Mouse (Mus musculus) olfactory bulb, adult 2 months (tissue): ENCODE results near the gene Rasal2. TPM values are rescaled to one million over a fixed set of nuclear protein-coding genes. Genes with fewer than 3 reads are reported as not detected.

Experiments used
- H3K27ac ChIP-seq: fragments of 200-500 bp; 2 replicates; pipeline ENCODE4 v1.5.1; 2012; ENCODE audit warnings: low read depth, low read length; ENCODE audit not compliant: insufficient read depth
- H3K4me1 ChIP-seq: fragments of 200-500 bp; 2 replicates; pipeline ENCODE4 v1.6.1; 2012; ENCODE audit warnings: low read length; ENCODE audit not compliant: control insufficient read depth, insufficient read depth
- H3K4me3 ChIP-seq: fragments of 200-500 bp; 2 replicates; pipeline ENCODE4 v1.5.1; 2012; ENCODE audit warnings: mild to moderate bottlenecking, low read depth, low read length, moderate library complexity; ENCODE audit not compliant: insufficient read depth
- CTCF ChIP-seq: fragments of 200-500 bp; IDR thresholded peaks from 2 replicates; pipeline ENCODE4 v1.5.1; 2012; ENCODE audit warnings: low read depth, mild to moderate bottlenecking, low read length, moderate library complexity; ENCODE audit not compliant: insufficient read depth
- POLR2A ChIP-seq: fragments of 200-500 bp; IDR thresholded peaks from 2 replicates; pipeline ENCODE4 v1.6.1; 2012; ENCODE audit warnings: mild to moderate bottlenecking, low read depth, low read length, moderate library complexity; ENCODE audit not compliant: insufficient read depth
- WGBS: fragments of 180-500 bp; shearing (Covaris S2); methylation state at CpG from one replicate; pipeline ENCODE4 v1.1.7; 2018; 5-methylcytosine and 5-hydroxymethylcytosine counted together
- polyA plus RNA-seq: library from polyadenylated mRNA; stranded (reverse); fragments of >200 nt; gene quantifications from 2 replicates; pipeline ENCODE4 v1.2.4, GENCODE M21; 2012; ENCODE audit warnings: low replicate concordance; ENCODE audit not compliant: missing spikeins, insufficient read depth, insufficient read length

The Rasal2 gene
- polyA plus RNA-seq, 1 experiment: not detected

GRCm38 (mm10) chr1:157169292-157169691 lies 243.1 kb downstream of the Rasal2 start:
- no peak for TF ChIP-seq CTCF
- TF ChIP-seq POLR2A: no peak
- no peak overlapping the region for H3K27ac ChIP-seq
- H3K4me3 ChIP-seq: no peak overlapping the region
- no peaks in the 10 kb centered on the region for H3K4me1 ChIP-seq
- 75% methylated on average over 8 of the region's 8 CpGs for WGBS

- no peaks in the 10 kb centered on the region for H3K4me1 ChIP-seq
- 72% methylated on average over 7 of the region's 7 CpGs for WGBS
- no peak overlapping the region for H3K27ac ChIP-seq
- H3K4me3 ChIP-seq: no peak overlapping the region
- TF ChIP-seq POLR2A (no peak), CTCF (no peak)
Measured at GRCm38 (mm10) chr1:157168891-157169290, 243.5 kb downstream of the Rasal2 start.

- no peak overlapping the region for H3K4me3 ChIP-seq
- TF ChIP-seq CTCF (no peak), POLR2A (no peak)
- no peak overlapping the region for H3K27ac ChIP-seq
Measured at GRCm38 (mm10) chr1:157153781-157154180, 258.6 kb downstream of the Rasal2 start.

GRCm38 (mm10) chr1:157150107-157150506 lies 262.3 kb downstream of the Rasal2 start:
- 0 out of 2 replicates have a peak, but pooled peaks cover 3% of the 10 kb centered on the region for H3K4me1 ChIP-seq
- H3K27ac ChIP-seq: no peak overlapping the region
- no peak for TF ChIP-seq CTCF
- no peak for TF ChIP-seq POLR2A
- H3K4me3 ChIP-seq: no peak overlapping the region
- 82% methylated on average over 1 of the region's 1 CpGs for WGBS

More at GRCm38 (mm10) chr1:157153781-157154180, 258.6 kb downstream of the Rasal2 start:
- 0 out of 2 replicates have a peak, but pooled peaks cover 3% of the 10 kb centered on the region for H3K4me1 ChIP-seq

GRCm38 (mm10) chr1:157144621-157145020 lies 267.8 kb downstream of the Rasal2 start:
- Histone ChIP-seq H3K27ac (no peak overlapping the region), H3K4me1 (no peaks in the 10 kb centered on the region), H3K4me3 (no peak overlapping the region)
- 43% methylated on average over 3 of the region's 3 CpGs for WGBS
- TF ChIP-seq POLR2A: no peak
- TF ChIP-seq CTCF: no peak

GRCm38 (mm10) chr1:157143326-157143932 lies 269.0 kb downstream of the Rasal2 start:
- no peak for TF ChIP-seq POLR2A
- no peak for TF ChIP-seq CTCF
- H3K27ac ChIP-seq: no peak overlapping the region; the same call in 1 of the 2 replicates
- H3K4me3 ChIP-seq: no peak overlapping the region
- H3K4me1 ChIP-seq: no peaks in the 10 kb centered on the region
- 72% methylated on average over 7 of the region's 7 CpGs for WGBS

- no peak for TF ChIP-seq CTCF
- TF ChIP-seq POLR2A: no peak
- H3K27ac ChIP-seq: no peak overlapping the region
Measured at GRCm38 (mm10) chr1:157141014-157141413, 271.4 kb downstream of the Rasal2 start.

GRCm38 (mm10) chr1:157137854-157138241 lies 274.5 kb downstream of the Rasal2 start:
- Histone ChIP-seq H3K4me1 (peaks cover 3% of the 10 kb centered on the region; the same call in 1 of the 2 replicates), H3K4me3 (no peak overlapping the region), H3K27ac (no peak overlapping the region)
- WGBS: 79% methylated on average over 1 of the region's 1 CpGs
- no peak for TF ChIP-seq POLR2A
- no peak for TF ChIP-seq CTCF

More at GRCm38 (mm10) chr1:157141014-157141413, 271.4 kb downstream of the Rasal2 start:
- no peak overlapping the region for H3K4me3 ChIP-seq
- 78% methylated on average over 3 of the region's 3 CpGs for WGBS
- H3K4me1 ChIP-seq: no peaks in the 10 kb centered on the region

GRCm38 (mm10) chr1:157137132-157137853 lies 275.1 kb downstream of the Rasal2 start:
- Histone ChIP-seq H3K4me3 (no peak overlapping the region), H3K27ac (no peak overlapping the region), H3K4me1 (peaks cover 3% of the 10 kb centered on the region; the same call in 1 of the 2 replicates)
- no peak for TF ChIP-seq CTCF
- TF ChIP-seq POLR2A: no peak
- WGBS: 64% methylated on average over 9 of the region's 9 CpGs

GRCm38 (mm10) chr1:157128219-157128618 lies 284.2 kb downstream of the Rasal2 start:
- Histone ChIP-seq H3K4me3 (no peak overlapping the region), H3K27ac (no peak overlapping the region), H3K4me1 (no peaks in the 10 kb centered on the region)
- no peak for TF ChIP-seq POLR2A
- WGBS: 98% methylated on average over 2 of the region's 2 CpGs
